Mouse (Mus musculus) MEL (cell line): Measurements from ENCODE around the gene Pik3c2b.

Experiments used
- CHD2 ChIP-seq: IDR thresholded peaks from 2 replicates; pipeline ENCODE4 v1.6.1; 2011; ENCODE audit warnings: low read length, improper control_type of control experiment
- ETS1 ChIP-seq: IDR thresholded peaks from 2 replicates; pipeline ENCODE4 v1.6.1; 2012; ENCODE audit warnings: low read depth, mild to moderate bottlenecking, inconsistent platforms, low read length, improper control_type of control experiment, moderate library complexity
- TAL1 ChIP-seq: IDR thresholded peaks from 2 replicates; pipeline ENCODE4 v1.6.1; 2012; ENCODE audit warnings: mild to moderate bottlenecking, inconsistent platforms, low read length, moderate library complexity, mixed read lengths

DNA sequence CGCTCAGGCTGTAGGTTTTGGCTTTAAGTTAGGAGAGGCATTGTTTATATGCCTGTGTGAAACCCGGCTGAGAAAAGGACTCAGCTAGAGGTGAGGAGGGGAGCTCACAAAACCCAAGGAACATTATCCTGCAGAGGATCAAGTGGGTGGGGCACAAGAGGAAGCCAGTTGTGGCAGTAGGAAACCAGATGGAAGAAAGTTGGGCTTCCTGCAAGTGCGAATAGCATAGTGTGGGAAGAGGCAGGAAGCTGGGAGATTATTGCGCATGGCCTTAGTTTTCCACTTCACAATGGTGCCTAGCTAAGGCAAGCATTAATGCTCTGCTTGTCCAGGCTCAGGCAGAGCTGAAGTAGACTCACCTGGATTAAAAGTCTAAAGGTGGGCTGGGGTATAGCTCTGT lies 15.2 kb downstream of the Pik3c2b start:
- TF ChIP-seq CHD2 (no peak), ETS1 (no peak), TAL1 (no peak)
